Mouse (Mus musculus): Measurements from ENCODE around the gene Zfp36. TPM values are rescaled to one million over a fixed set of nuclear protein-coding genes. Genes with fewer than 3 reads are reported as not detected.

Gene Zfp36
- polyA plus RNA-seq, 1 experiment from 2014 or later, result 5.7 TPM

GRCm38 (mm10) chr7:28373131-28373581, 6.9 kb downstream of the Zfp36 start:
- H3K9me3 ChIP-seq, result no peaks in the 10 kb centered on the region
- peak; percentile 76 for DNase-seq (ENCODE audit: low spot score)
- under 1% methylated on average over 9 of the region's 9 CpGs for WGBS
- H3K4me3 ChIP-seq, result peak overlapping the region; percentile 91
- H3K36me3 ChIP-seq (replicated peaks), result peaks cover 35% of the 10 kb centered on the region
- H3K27me3 ChIP-seq (replicated peaks; ENCODE audit: low read depth, poor library complexity, severe bottlenecking), result peaks cover 9% of the 10 kb centered on the region
- peak overlapping the region; percentile 97 for H3K27ac ChIP-seq (replicated peaks)
- peaks cover 76% of the 10 kb centered on the region for H3K4me1 ChIP-seq

- peaks cover 70% of the 10 kb centered on the region for H3K4me1 ChIP-seq
Measured at GRCm38 (mm10) chr7:28372251-28373108, 7.6 kb downstream of the Zfp36 start, which contains the start of gene Plekhg2. TSS of gene Plekhg2 (minus strand) at chr7:28372599.

GRCm38 (mm10) chr7:28371514-28371989, 8.5 kb downstream of the Zfp36 start:
- Histone ChIP-seq H3K27ac (replicated peaks) (peak overlapping the region; percentile 97), H3K4me1 (peaks cover 60% of the 10 kb centered on the region), H3K9me3 (no peaks in the 10 kb centered on the region), H3K27me3 (replicated peaks; ENCODE audit: low read depth, poor library complexity, severe bottlenecking) (no peaks in the 10 kb centered on the region), H3K36me3 (replicated peaks) (peaks cover 42% of the 10 kb centered on the region), H3K4me3 (peak overlapping the region; percentile 91)
- DNase-seq (ENCODE audit: low spot score), result peak; percentile 80
- WGBS, result under 1% methylated on average over 43 of the region's 43 CpGs

More at GRCm38 (mm10) chr7:28372251-28373108, 7.6 kb downstream of the Zfp36 start, which contains the start of gene Plekhg2:
- Histone ChIP-seq H3K36me3 (replicated peaks) (peaks cover 35% of the 10 kb centered on the region), H3K4me3 (peak within 1 kb of the TSS; percentile 91), H3K9me3 (no peaks in the 10 kb centered on the region), H3K27me3 (replicated peaks; ENCODE audit: low read depth, poor library complexity, severe bottlenecking) (peaks cover 2% of the 10 kb centered on the region), H3K27ac (replicated peaks) (peak within 1 kb of the TSS; percentile 97)
- WGBS, result under 1% methylated on average over 66 of the region's 66 CpGs
- peak; percentile 98 for DNase-seq (ENCODE audit: low spot score)

GRCm38 (mm10) chr7:28370977-28371513, 9.0 kb downstream of the Zfp36 start:
- H3K27me3 ChIP-seq (replicated peaks; ENCODE audit: low read depth, poor library complexity, severe bottlenecking), result no peaks in the 10 kb centered on the region
- peak overlapping the region; percentile 91 for H3K4me3 ChIP-seq
- peaks cover 47% of the 10 kb centered on the region for H3K36me3 ChIP-seq (replicated peaks)
- peak overlapping the region; percentile 97 for H3K27ac ChIP-seq (replicated peaks)
- peaks cover 55% of the 10 kb centered on the region for H3K4me1 ChIP-seq
- H3K9me3 ChIP-seq, result no peaks in the 10 kb centered on the region
- DNase-seq (ENCODE audit: low spot score), result peak; percentile 34
- WGBS, result 14% methylated on average over 11 of the region's 11 CpGs

- Histone ChIP-seq H3K9me3 (no peaks in the 10 kb centered on the region), H3K27me3 (replicated peaks; ENCODE audit: low read depth, poor library complexity, severe bottlenecking) (no peaks in the 10 kb centered on the region), H3K4me3 (peak overlapping the region; percentile 91), H3K27ac (replicated peaks) (peak overlapping the region; percentile 97; the same call in 1 of the 2 replicates), H3K4me1 (peaks cover 46% of the 10 kb centered on the region), H3K36me3 (replicated peaks) (peaks cover 57% of the 10 kb centered on the region)
- DNase-seq (ENCODE audit: low spot score), result no peak
- WGBS, result 95% methylated on average over 14 of the region's 14 CpGs
Measured at GRCm38 (mm10) chr7:28370051-28370450, 10.0 kb downstream of the Zfp36 start.

- peaks cover 74% of the 10 kb centered on the region for H3K36me3 ChIP-seq (replicated peaks)
- no peak overlapping the region for H3K4me3 ChIP-seq
- 89% methylated on average over 16 of the region's 16 CpGs for whole genome bisulfite sequencing
- DNase-seq (ENCODE audit: low spot score), result no peak
- no peaks in the 10 kb centered on the region for H3K9me3 ChIP-seq
- H3K27ac ChIP-seq (replicated peaks), result no peak overlapping the region
- no peaks in the 10 kb centered on the region for H3K27me3 ChIP-seq (replicated peaks; ENCODE audit: low read depth, poor library complexity, severe bottlenecking)
- peaks cover 32% of the 10 kb centered on the region for H3K4me1 ChIP-seq
Measured at GRCm38 (mm10) chr7:28368276-28368920, 11.7 kb downstream of the Zfp36 start.

GRCm38 (mm10) chr7:28367663-28368275, 12.3 kb downstream of the Zfp36 start:
- 91% methylated on average over 16 of the region's 16 CpGs for WGBS
- H3K4me1 ChIP-seq, result peaks cover 32% of the 10 kb centered on the region
- H3K27ac ChIP-seq (replicated peaks), result no peak overlapping the region
- H3K4me3 ChIP-seq, result 0 out of 2 replicates have a peak overlapping the region, but pooled peaks have one; percentile 3
- H3K36me3 ChIP-seq (replicated peaks), result peaks cover 80% of the 10 kb centered on the region
- no peaks in the 10 kb centered on the region for H3K27me3 ChIP-seq (replicated peaks; ENCODE audit: low read depth, poor library complexity, severe bottlenecking)
- DNase-seq (ENCODE audit: low spot score), result no peak
- no peaks in the 10 kb centered on the region for H3K9me3 ChIP-seq

GRCm38 (mm10) chr7:28362441-28363060, 17.5 kb downstream of the Zfp36 start:
- H3K36me3 ChIP-seq (replicated peaks), result peaks cover 98% of the 10 kb centered on the region

GRCm38 (mm10) chr7:28361647-28362341, 18.3 kb downstream of the Zfp36 start:
- no peak for DNase-seq (ENCODE audit: low spot score)
- Histone ChIP-seq H3K36me3 (replicated peaks) (peaks cover 90% of the 10 kb centered on the region), H3K9me3 (peaks cover 7% of the 10 kb centered on the region; the same call in 1 of the 2 replicates), H3K4me3 (0 out of 2 replicates have a peak overlapping the region, but pooled peaks have one; percentile 34), H3K27me3 (replicated peaks; ENCODE audit: low read depth, poor library complexity, severe bottlenecking) (no peaks in the 10 kb centered on the region), H3K27ac (replicated peaks) (no peak overlapping the region), H3K4me1 (peaks cover 24% of the 10 kb centered on the region)
- WGBS, result 92% methylated on average over 20 of the region's 20 CpGs

More at GRCm38 (mm10) chr7:28362441-28363060, 17.5 kb downstream of the Zfp36 start:
- WGBS, result 89% methylated on average over 16 of the region's 16 CpGs
- DNase-seq (ENCODE audit: low spot score), result no peak
- H3K4me1 ChIP-seq, result peaks cover 16% of the 10 kb centered on the region
- 0 out of 2 replicates have a peak overlapping the region, but pooled peaks have one; percentile 34 for H3K4me3 ChIP-seq
- no peaks in the 10 kb centered on the region for H3K27me3 ChIP-seq (replicated peaks; ENCODE audit: low read depth, poor library complexity, severe bottlenecking)
- H3K27ac ChIP-seq (replicated peaks), result no peak overlapping the region
- H3K9me3 ChIP-seq, result peaks cover 7% of the 10 kb centered on the region; the same call in 1 of the 2 replicates

- 90% methylated on average over 6 of the region's 6 CpGs for WGBS
- peaks cover 82% of the 10 kb centered on the region for H3K36me3 ChIP-seq (replicated peaks)
- H3K4me3 ChIP-seq, result no peak overlapping the region
- peaks cover 28% of the 10 kb centered on the region for H3K4me1 ChIP-seq
- H3K9me3 ChIP-seq, result peaks cover 7% of the 10 kb centered on the region; the same call in 1 of the 2 replicates
- H3K27ac ChIP-seq (replicated peaks), result no peak overlapping the region
- H3K27me3 ChIP-seq (replicated peaks; ENCODE audit: low read depth, poor library complexity, severe bottlenecking), result no peaks in the 10 kb centered on the region
- DNase-seq (ENCODE audit: low spot score), result no peak
Measured at GRCm38 (mm10) chr7:28360291-28360690, 19.8 kb downstream of the Zfp36 start.

GRCm38 (mm10) chr7:28359854-28360253, 20.2 kb downstream of the Zfp36 start:
- H3K9me3 ChIP-seq, result peaks cover 7% of the 10 kb centered on the region; the same call in 1 of the 2 replicates
- H3K27me3 ChIP-seq (replicated peaks; ENCODE audit: low read depth, poor library complexity, severe bottlenecking), result no peaks in the 10 kb centered on the region
- peaks cover 28% of the 10 kb centered on the region for H3K4me1 ChIP-seq
- no peak overlapping the region for H3K27ac ChIP-seq (replicated peaks)
- H3K36me3 ChIP-seq (replicated peaks), result peaks cover 81% of the 10 kb centered on the region
- 95% methylated on average over 10 of the region's 10 CpGs for WGBS
- no peak overlapping the region; the same call in 1 of the 2 replicates for H3K4me3 ChIP-seq
- no peak for DNase-seq (ENCODE audit: low spot score)
